Mouse (Mus musculus) erythroblast, adult 5-6 weeks (primary cell): ENCODE measurements around the gene Gm20683. TPM values are rescaled to one million over a fixed set of nuclear protein-coding genes. Genes with fewer than 3 reads are reported as not detected.

Source experiments
- ATAC-seq: replicated peaks from 2 replicates; pipeline ENCODE4 v1.8.0; 2016; ENCODE audit warnings: moderate number of reproducible peaks, mild to moderate bottlenecking, moderate TSS enrichment, inconsistent platforms; ENCODE audit not compliant: poor library complexity, low FRiP score, severe bottlenecking
- total RNA-seq, 2 experiments: library from RNA; stranded (forward) in 1 of 2; stranded (reverse) in 1 of 2; fragments of 150-400 nt in 1 of 2; fragments of 200-764, 138-1000 nt in 1 of 2; gene quantifications; 2 replicates each; pipeline versions ENCODE4 v1.2.3 to v1.2.4; 2015 to 2017; ENCODE audit warnings: low replicate concordance in 2 of 2

Gene Gm20683
- total RNA-seq, 2 experiments from 2014 or later: 2.6 TPM; not detected in 1

- ATAC-seq: no peak
Observed at GRCm38 (mm10) chr17:25831451-25832281, 9.9 kb downstream of the Gm20683 start.

- no peak for ATAC-seq
Observed at GRCm38 (mm10) chr17:25830806-25831431, 10.6 kb downstream of the Gm20683 start.

GRCm38 (mm10) chr17:25830200-25830753, 11.3 kb downstream of the Gm20683 start:
- no peak for ATAC-seq

- no peak for ATAC-seq
Observed at GRCm38 (mm10) chr17:25829558-25830017, 12.0 kb downstream of the Gm20683 start.

GRCm38 (mm10) chr17:25828712-25829557, 12.6 kb downstream of the Gm20683 start, which contains the start of gene Jmjd8:
Jmjd8 (plus strand) TSS chr17:25828867.
- ATAC-seq: peak; percentile 50

GRCm38 (mm10) chr17:25828223-25828594, 13.4 kb downstream of the Gm20683 start:
- ATAC-seq: no peak

- ATAC-seq: no peak
Observed at GRCm38 (mm10) chr17:25827546-25828222, 13.9 kb downstream of the Gm20683 start.

- ATAC-seq: no peak
Observed at GRCm38 (mm10) chr17:25827011-25827410, 14.6 kb downstream of the Gm20683 start.

GRCm38 (mm10) chr17:25825984-25826570, 15.5 kb downstream of the Gm20683 start:
- ATAC-seq: no peak

- no peak for ATAC-seq
Observed at GRCm38 (mm10) chr17:25825311-25825710, 16.3 kb downstream of the Gm20683 start.

- ATAC-seq: no peak
Observed at GRCm38 (mm10) chr17:25824362-25825142, 17.0 kb downstream of the Gm20683 start.

- ATAC-seq: peak; percentile 89
Observed at GRCm38 (mm10) chr17:25823452-25823851, 18.1 kb downstream of the Gm20683 start, which contains the start of gene Wdr24. Wdr24 (plus strand) TSS chr17:25823627.

GRCm38 (mm10) chr17:25818851-25819780, 22.4 kb downstream of the Gm20683 start:
- ATAC-seq: peak; percentile 58

- no peak for ATAC-seq
Observed at GRCm38 (mm10) chr17:25817662-25818061, 23.9 kb downstream of the Gm20683 start.

- ATAC-seq: 0 out of 2 replicates have a peak, but pooled peaks have one; percentile 38
Observed at GRCm38 (mm10) chr17:25813471-25813870, 28.1 kb downstream of the Gm20683 start.

GRCm38 (mm10) chr17:25810890-25811289, 30.7 kb downstream of the Gm20683 start:
- no peak for ATAC-seq
